Mouse (Mus musculus): ENCODE data around the gene Ap2m1. TPM values are rescaled to one million over a fixed set of nuclear protein-coding genes. Genes with fewer than 3 reads are reported as not detected.

The Ap2m1 gene
- polyA plus RNA-seq, 1 experiment from 2014 or later, result 616 TPM

Other genes starting within 250 kb of the Ap2m1 start
- 104 and 105 TPM in 2 replicates for gene Parl, start 233.1 kb upstream of the Ap2m1 start, polyA plus RNA-seq (2016; fragmentation: Nextera tagmentation; extraction: Ambion mirVana)
- not detected in 2 replicates for gene Cyp2ab1, start 210.1 kb upstream of the Ap2m1 start, polyA plus RNA-seq (2016; fragmentation: Nextera tagmentation; extraction: Ambion mirVana)
- gene Abcc5, start 109.1 kb upstream of the Ap2m1 start, polyA plus RNA-seq (2016; fragmentation: Nextera tagmentation; extraction: Ambion mirVana), result 85.1 and 92.7 TPM in 2 replicates
- gene Eif2b5, start 36.7 kb upstream of the Ap2m1 start, polyA plus RNA-seq (2016; fragmentation: Nextera tagmentation; extraction: Ambion mirVana), result 140 and 144 TPM in 2 replicates
- 27.8 and 35.3 TPM in 2 replicates for gene Dvl3, start 18.5 kb upstream of the Ap2m1 start, polyA plus RNA-seq (2016; fragmentation: Nextera tagmentation; extraction: Ambion mirVana)
- 68.9 and 69.8 TPM in 2 replicates for gene Abcf3, start 13.1 kb downstream of the Ap2m1 start, polyA plus RNA-seq (2016; fragmentation: Nextera tagmentation; extraction: Ambion mirVana)
- gene Vwa5b2, start 54.0 kb downstream of the Ap2m1 start, polyA plus RNA-seq (2016; fragmentation: Nextera tagmentation; extraction: Ambion mirVana), result 0.93 and 1.2 TPM in 2 replicates
- gene Eef1akmt4, start 76.1 kb downstream of the Ap2m1 start, polyA plus RNA-seq (2016; fragmentation: Nextera tagmentation; extraction: Ambion mirVana), result 32.7 and 36.6 TPM in 2 replicates
- gene Gm49333, start 76.1 kb downstream of the Ap2m1 start, polyA plus RNA-seq (2016; fragmentation: Nextera tagmentation; extraction: Ambion mirVana), result not detected in 2 replicates
- gene Alg3, start 76.3 kb downstream of the Ap2m1 start, polyA plus RNA-seq (2016; fragmentation: Nextera tagmentation; extraction: Ambion mirVana), result 35.5 and 42.5 TPM in 2 replicates
- 1.1 and 1.2 TPM in 2 replicates for gene Camk2n2, start 85.8 kb downstream of the Ap2m1 start, polyA plus RNA-seq (2016; fragmentation: Nextera tagmentation; extraction: Ambion mirVana)
- gene Ece2, start 94.3 kb downstream of the Ap2m1 start, polyA plus RNA-seq (2016; fragmentation: Nextera tagmentation; extraction: Ambion mirVana), result 5.9 TPM in 2 replicates
- gene Psmd2, start 116.2 kb downstream of the Ap2m1 start, polyA plus RNA-seq (2016; fragmentation: Nextera tagmentation; extraction: Ambion mirVana), result 414 and 424 TPM in 2 replicates
- gene Eif4g1, start 132.8 kb downstream of the Ap2m1 start, polyA plus RNA-seq (2016; fragmentation: Nextera tagmentation; extraction: Ambion mirVana), result 204 and 218 TPM in 2 replicates
- gene Fam131a, start 157.8 kb downstream of the Ap2m1 start, polyA plus RNA-seq (2016; fragmentation: Nextera tagmentation; extraction: Ambion mirVana), result 5.3 and 7.4 TPM in 2 replicates
- gene Polr2h, start 182.2 kb downstream of the Ap2m1 start, polyA plus RNA-seq (2016; fragmentation: Nextera tagmentation; extraction: Ambion mirVana), result 114 and 118 TPM in 2 replicates
- gene Clcn2, start 182.3 kb downstream of the Ap2m1 start, polyA plus RNA-seq (2016; fragmentation: Nextera tagmentation; extraction: Ambion mirVana), result 31.1 and 31.9 TPM in 2 replicates
- 5.0 and 5.1 TPM in 2 replicates for gene Chrd, start 197.6 kb downstream of the Ap2m1 start, polyA plus RNA-seq (2016; fragmentation: Nextera tagmentation; extraction: Ambion mirVana)
- 0.48 and 0.56 TPM in 2 replicates for gene Thpo, start 199.0 kb downstream of the Ap2m1 start, polyA plus RNA-seq (2016; fragmentation: Nextera tagmentation; extraction: Ambion mirVana)